ENCODE assay signal across 9 mouse cellular contexts in the genomic region with DNA sequence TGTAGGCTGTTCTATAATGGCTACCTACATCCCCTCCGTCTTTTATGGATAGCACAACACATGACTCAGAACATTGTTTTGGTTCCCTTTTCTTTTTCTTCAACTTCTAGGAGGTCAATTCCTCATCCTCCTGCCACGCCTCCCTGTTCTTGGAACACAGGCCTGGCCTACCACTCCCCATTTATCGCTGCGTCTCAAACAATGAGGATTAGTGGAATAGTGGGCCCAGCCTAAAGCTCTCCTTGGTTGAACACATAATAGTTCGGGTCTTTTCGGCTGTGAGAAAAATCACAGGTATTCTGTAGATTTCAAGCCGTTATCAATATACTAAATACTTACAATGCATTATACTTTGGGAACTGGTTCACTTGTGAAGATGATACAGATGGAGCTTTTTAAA. TPM values are rescaled to one million over a fixed set of nuclear protein-coding genes. Genes with fewer than 3 reads are reported as not detected.
DNase-seq lines count a peak whose midpoint lies in the region; ATAC-seq and TF ChIP-seq lines count a peak whose summit lies in the region.
"Had no signal": no experiment of that assay in that cellular context is flagged by ENCODE, and none has a peak within 500 bp of the region (broad histone marks: within the 10 kb centered on the region; RNA-seq: fewer than 3 reads in every experiment).

No protein-coding gene starts in this region.

- intact Hi-C loops in left cerebral cortex, postnatal 10 days (cut with DNase I) = no loop called here

- H3K4me3 ChIP-seq in kidney, embryonic 16.5 days (ENCODE audit: low read length) = peak overlapping the region; percentile 88; the same call in 1 of the 2 replicates
- peak overlapping the region; percentile 86; the same call in 1 of the 2 replicates for H3K4me3 ChIP-seq in embryonic facial prominence, embryonic 14.5 days (ENCODE audit: low read depth, low read length)
- H3K4me3 ChIP-seq in hindbrain, embryonic 13.5 days = peak overlapping the region; percentile 98
- H3K4me3 ChIP-seq in midbrain, postnatal 0 days (ENCODE audit: low read depth, low read length) = peak overlapping the region; percentile 96

- no peaks in the 10 kb centered on the region for H3K27me3 ChIP-seq in kidney, embryonic 16.5 days (ENCODE audit: insufficient read depth, low read length)
- H3K27me3 ChIP-seq in embryonic facial prominence, embryonic 14.5 days (replicated peaks; ENCODE audit: control insufficient read depth, insufficient read depth, low read length) = no peaks in the 10 kb centered on the region
- H3K27me3 ChIP-seq in hindbrain, embryonic 13.5 days = no peaks in the 10 kb centered on the region
- H3K27me3 ChIP-seq in midbrain, postnatal 0 days (ENCODE audit: insufficient read depth, low read length) = no peaks in the 10 kb centered on the region

- H3K9ac ChIP-seq in kidney, embryonic 16.5 days (replicated peaks; ENCODE audit: low read length) = peak overlapping the region; percentile 91; the same call in 1 of the 2 replicates
- peak overlapping the region; percentile 81; the same call in 1 of the 2 replicates for H3K9ac ChIP-seq in embryonic facial prominence, embryonic 14.5 days (ENCODE audit: low read depth, low read length)
- peak overlapping the region; percentile 96 for H3K9ac ChIP-seq in hindbrain, embryonic 13.5 days
- peak overlapping the region; percentile 97 for H3K9ac ChIP-seq in midbrain, postnatal 0 days (replicated peaks; ENCODE audit: low read length, poor library complexity, severe bottlenecking)

- TF ChIP-seq CTCF in midbrain, postnatal 0 days (IDR thresholded peaks at IDR 0.05) = no peak

- H3K9me3 ChIP-seq in kidney, embryonic 16.5 days (ENCODE audit: low read length) = no peaks in the 10 kb centered on the region
- H3K9me3 ChIP-seq in embryonic facial prominence, embryonic 14.5 days (ENCODE audit: control insufficient read depth, low read length) = no peaks in the 10 kb centered on the region
- no peaks in the 10 kb centered on the region for H3K9me3 ChIP-seq in hindbrain, embryonic 13.5 days
- H3K9me3 ChIP-seq in midbrain, postnatal 0 days (ENCODE audit: low read length) = no peaks in the 10 kb centered on the region

- 84% methylated on average over 7 of the region's 7 CpGs for WGBS in kidney, embryonic 16.5 days
- WGBS in embryonic facial prominence, embryonic 14.5 days = 81% methylated on average over 7 of the region's 7 CpGs
- 59% methylated on average over 7 of the region's 7 CpGs for WGBS in hindbrain, embryonic 13.5 days
- 22% methylated on average over 7 of the region's 7 CpGs for WGBS in midbrain, postnatal 0 days

- H3K27ac ChIP-seq in kidney, embryonic 16.5 days (ENCODE audit: low read length) = peak overlapping the region; percentile 94
- H3K27ac ChIP-seq in embryonic facial prominence, embryonic 14.5 days (replicated peaks; ENCODE audit: low read depth, low read length) = no peak overlapping the region
- H3K27ac ChIP-seq in hindbrain, embryonic 13.5 days = peak overlapping the region; percentile 99
- peak overlapping the region; percentile 98 for H3K27ac ChIP-seq in midbrain, postnatal 0 days (ENCODE audit: low read depth, low read length)

- H3K4me1 ChIP-seq in kidney, embryonic 16.5 days (ENCODE audit: insufficient read depth, low read length) = peaks cover 17% of the 10 kb centered on the region
- 0 out of 2 replicates have a peak, but pooled peaks cover 4% of the 10 kb centered on the region for H3K4me1 ChIP-seq in embryonic facial prominence, embryonic 14.5 days (ENCODE audit: control insufficient read depth, insufficient read depth, low read length)
- H3K4me1 ChIP-seq in hindbrain, embryonic 13.5 days (replicated peaks) = peaks cover 37% of the 10 kb centered on the region
- peaks cover 8% of the 10 kb centered on the region; the same call in 1 of the 2 replicates for H3K4me1 ChIP-seq in midbrain, postnatal 0 days (ENCODE audit: insufficient read depth, low read length)

- H3K36me3 ChIP-seq in kidney, embryonic 16.5 days (ENCODE audit: insufficient read depth, low read length) = no peaks in the 10 kb centered on the region
- no peaks in the 10 kb centered on the region for H3K36me3 ChIP-seq in embryonic facial prominence, embryonic 14.5 days (ENCODE audit: control insufficient read depth, insufficient read depth, low read length)
- H3K36me3 ChIP-seq in hindbrain, embryonic 13.5 days = no peaks in the 10 kb centered on the region
- no peaks in the 10 kb centered on the region for H3K36me3 ChIP-seq in midbrain, postnatal 0 days (ENCODE audit: insufficient read depth, low read length)

- DNase-seq in kidney, postnatal 4 days = no peak
- no peak for DNase-seq in embryonic facial prominence, embryonic 14.5 days (ENCODE audit: low spot score)
- peak; percentile 28 for DNase-seq in midbrain, postnatal 0 days (ENCODE audit: low spot score)
- no peak for DNase-seq in left cerebral cortex, postnatal 10 days (ENCODE audit: extremely low spot score in 1 of 2, low spot score in 2 of 2)
- DNase-seq in cerebellum, adult 9-10 months = no peak
- no peak for DNase-seq in yolk sac, embryonic 10.5 days (ENCODE audit: low spot score)
- DNase-seq: layer of hippocampus, postnatal 36 days had no signal

- ATAC-seq in kidney, embryonic 16.5 days (ENCODE audit: low FRiP score, low TSS enrichment) = no peak
- ATAC-seq in embryonic facial prominence, embryonic 14.5 days (ENCODE audit: low read depth) = no peak
- no peak for ATAC-seq in hindbrain, embryonic 13.5 days (ENCODE audit: low FRiP score)
- no peak for ATAC-seq in midbrain, postnatal 0 days (ENCODE audit: low FRiP score)

- H3K4me2 ChIP-seq in kidney, embryonic 16.5 days (replicated peaks; ENCODE audit: low read depth, low read length) = peak overlapping the region; percentile 99
- peak overlapping the region; percentile 98; the same call in 1 of the 2 replicates for H3K4me2 ChIP-seq in embryonic facial prominence, embryonic 14.5 days (ENCODE audit: low read depth, low read length)
- peak overlapping the region; percentile 74 for H3K4me2 ChIP-seq in hindbrain, embryonic 13.5 days
- peak overlapping the region; percentile 81 for H3K4me2 ChIP-seq in midbrain, postnatal 0 days (ENCODE audit: low read depth, low read length, poor library complexity, severe bottlenecking)

RNA-seq across cellular contexts. Expression of gene Afdn, which starts 1.8 kb away (rescaled TPM):
- polyA plus RNA-seq in kidney, embryonic 16.5 days (2015; fragmentation: Nextera tagmentation; extraction: Ambion mirVana) = 52.7 TPM in 2 replicates
- 65.8 and 69.3 TPM in 2 replicates for polyA plus RNA-seq in embryonic facial prominence, embryonic 14.5 days (2014; fragmentation: Nextera tagmentation; extraction: Ambion mirVana)
- polyA plus RNA-seq in hindbrain, embryonic 13.5 days (2015; fragmentation: Nextera tagmentation; extraction: Ambion mirVana) = 124 and 136 TPM in 2 replicates
- total RNA-seq in midbrain, postnatal 0 days (2014; rRNA removed) = 100 and 133 TPM in 2 replicates
- 109 and 138 TPM in 2 replicates for polyA plus RNA-seq in midbrain, postnatal 0 days (2015; fragmentation: Nextera tagmentation; extraction: Ambion mirVana)
- 100 to 1,000 TPM; 126 to 138 TPM for total RNA-seq in left cerebral cortex, postnatal 10 days (2021)

RNA-seq across cellular contexts. Expression of gene Tcte2, which starts 3.0 kb away (rescaled TPM):
- polyA plus RNA-seq in kidney, embryonic 16.5 days (2015; fragmentation: Nextera tagmentation; extraction: Ambion mirVana) = 2.8 and 4.0 TPM in 2 replicates
- polyA plus RNA-seq in embryonic facial prominence, embryonic 14.5 days (2014; fragmentation: Nextera tagmentation; extraction: Ambion mirVana) = 3.2 and 4.6 TPM in 2 replicates
- 19.3 and 20.8 TPM in 2 replicates for polyA plus RNA-seq in hindbrain, embryonic 13.5 days (2015; fragmentation: Nextera tagmentation; extraction: Ambion mirVana)
- 22.2 and 26.6 TPM in 2 replicates for total RNA-seq in midbrain, postnatal 0 days (2014; rRNA removed)
- 8.6 and 10.0 TPM in 2 replicates for polyA plus RNA-seq in midbrain, postnatal 0 days (2015; fragmentation: Nextera tagmentation; extraction: Ambion mirVana)
- 10 to 100 TPM; 13.6 to 17.9 TPM for total RNA-seq in left cerebral cortex, postnatal 10 days (2021)
